Mouse (Mus musculus) thymus, adult 2 months (tissue): ENCODE measurements at regions not wholly inside any gene's neighbourhood (a gene's known extent, or its start where the extent isn't known, plus 50 kb on each side); places are given as distances from the start of the nearest gene placed in this dataset.

Experiments used
- CTCF ChIP-seq: fragments of 200-500 bp; IDR thresholded peaks from 2 replicates; pipeline ENCODE4 v1.5.1; 2012; ENCODE audit warnings: mild to moderate bottlenecking, control low read depth, low read length, moderate library complexity, borderline replicate concordance; ENCODE audit not compliant: control insufficient read depth, poor library complexity, insufficient read depth; ENCODE audit errors: extremely low read depth
- POLR2A ChIP-seq: fragments of 200-500 bp; IDR thresholded peaks from 2 replicates; pipeline ENCODE4 v1.6.1; 2012; ENCODE audit warnings: mild to moderate bottlenecking, low read length, control low read depth, moderate library complexity; ENCODE audit not compliant: control insufficient read depth, poor library complexity, insufficient read depth; ENCODE audit errors: extremely low read depth

DNA sequence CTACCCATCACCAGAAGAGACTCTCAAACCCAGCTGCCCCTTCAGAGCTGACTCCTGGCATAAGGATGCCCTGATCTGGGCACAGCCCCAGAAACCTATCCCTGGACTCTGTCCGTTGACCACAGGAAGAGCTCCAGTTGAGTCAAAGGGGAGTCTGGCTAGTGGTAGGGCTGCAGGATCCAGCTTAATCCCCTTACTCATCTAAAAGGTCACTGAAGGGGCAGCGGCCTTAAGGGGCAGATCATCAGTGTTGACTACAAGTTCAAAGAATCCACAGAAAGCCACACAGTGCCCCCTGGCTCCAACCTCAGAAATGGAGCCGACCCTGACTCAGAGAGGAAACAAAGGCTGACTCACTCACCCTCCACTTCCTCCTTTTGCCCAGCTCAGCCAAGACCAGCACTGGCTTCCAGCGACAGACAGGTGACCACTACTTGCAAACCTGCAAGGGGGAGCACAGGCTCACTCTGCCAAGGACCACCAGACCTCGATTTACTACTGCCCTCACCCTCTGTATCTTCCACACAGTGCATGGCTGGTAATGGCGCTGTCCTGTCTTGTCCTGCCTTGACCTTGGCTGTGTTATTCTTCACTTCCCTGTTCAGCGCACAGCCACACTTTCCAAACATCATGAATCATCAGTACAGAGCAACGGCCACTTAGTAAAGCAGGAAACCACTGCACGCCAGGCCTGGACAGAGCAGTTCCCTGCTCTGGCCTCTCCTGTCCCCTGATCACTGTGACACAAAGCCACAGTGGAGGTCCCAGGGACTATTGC, 96.0 kb downstream of the Tomm20 start:
- TF ChIP-seq CTCF (no peak), POLR2A (no peak)
